Mouse (Mus musculus) limb, embryonic 11.5 days (tissue): Measurements from ENCODE around the gene Bdh1. TPM values are rescaled to one million over a fixed set of nuclear protein-coding genes. Genes with fewer than 3 reads are reported as not detected.

ENCODE experiments used
- ATAC-seq: fragments of 200-750 bp; cut with Nextera tagmentation; 2 replicates; pipeline ENCODE4 v1.8.0; 2017; ENCODE audit warnings: low read depth; ENCODE audit not compliant: insufficient number of reproducible peaks, low FRiP score, low TSS enrichment
- DNase-seq: peaks from one replicate; pipeline ENCODE4 v3.0.0-alpha.2; 2015; ENCODE audit warnings: low spot score
- H3K27ac ChIP-seq: fragments of 300-500 bp; sonication (generic); replicated peaks from 2 replicates; pipeline ENCODE4 v1.5.1; 2014; ENCODE audit warnings: low read depth, mild to moderate bottlenecking, low read length
- H3K27me3 ChIP-seq: fragments of 300-500 bp; sonication (generic); 2 replicates; pipeline ENCODE4 v1.6.1; 2014; ENCODE audit warnings: mild to moderate bottlenecking, low read length, mixed read lengths; ENCODE audit not compliant: control insufficient read depth, insufficient read depth
- H3K36me3 ChIP-seq: fragments of 300-500 bp; sonication (generic); 2 replicates; pipeline ENCODE4 v1.6.1; 2014; ENCODE audit warnings: mild to moderate bottlenecking, low read length, moderate library complexity, mixed read lengths; ENCODE audit not compliant: control insufficient read depth, insufficient read depth
- H3K4me1 ChIP-seq: fragments of 300-500 bp; sonication (generic); 2 replicates; pipeline ENCODE4 v1.6.1; 2014; ENCODE audit warnings: low read length, mixed read lengths; ENCODE audit not compliant: control insufficient read depth, insufficient read depth
- H3K4me2 ChIP-seq: fragments of 300-500 bp; sonication (generic); 2 replicates; pipeline ENCODE4 v1.6.1; 2014; ENCODE audit warnings: low read depth, mild to moderate bottlenecking, moderate library complexity; ENCODE audit not compliant: severe bottlenecking
- H3K4me3 ChIP-seq: fragments of 300-500 bp; sonication (generic); 2 replicates; pipeline ENCODE4 v1.5.1; 2014; ENCODE audit warnings: low read depth, low read length
- H3K9ac ChIP-seq: fragments of 300-500 bp; sonication (generic); 2 replicates; pipeline ENCODE4 v1.6.1; 2014; ENCODE audit warnings: mild to moderate bottlenecking, low read length
- H3K9me3 ChIP-seq: fragments of 300-500 bp; sonication (generic); 2 replicates; pipeline ENCODE4 v1.6.1; 2016; ENCODE audit warnings: low read length; ENCODE audit not compliant: control insufficient read depth
- WGBS: fragments of 180-500 bp; shearing (Covaris S2); extraction: QIAGEN DNeasy Blood & Tissue Kit; methylation state at CpG from one replicate; pipeline ENCODE4 v1.1.7; 2014; 5-methylcytosine and 5-hydroxymethylcytosine counted together
- polyA plus RNA-seq: library from polyadenylated mRNA; unstranded; fragments of >200 nt; fragmentation: Nextera tagmentation; extraction: Ambion mirVana; gene quantifications from 2 replicates; pipeline ENCODE4 v1.2.1, GENCODE M21; 2014

The Bdh1 gene
- polyA plus RNA-seq, 1 experiment from 2014 or later, result 14.9 TPM

- Histone ChIP-seq H3K9ac (no peak overlapping the region), H3K4me2 (no peak overlapping the region), H3K27ac (no peak overlapping the region), H3K27me3 (no peaks in the 10 kb centered on the region), H3K36me3 (no peaks in the 10 kb centered on the region; the same call in 1 of the 2 replicates), H3K4me3 (no peak overlapping the region), H3K9me3 (no peaks in the 10 kb centered on the region), H3K4me1 (no peaks in the 10 kb centered on the region)
- ATAC-seq (no peak), DNase-seq (no peak)
- 82% methylated on average over 4 of the region's 4 CpGs for WGBS
Observed at GRCm38 (mm10) chr16:31449973-31450372, 27.9 kb downstream of the Bdh1 start.

- Histone ChIP-seq H3K4me2 (no peak overlapping the region), H3K9ac (no peak overlapping the region), H3K27me3 (no peaks in the 10 kb centered on the region), H3K27ac (no peak overlapping the region), H3K9me3 (no peaks in the 10 kb centered on the region), H3K4me1 (no peaks in the 10 kb centered on the region), H3K36me3 (no peaks in the 10 kb centered on the region; the same call in 1 of the 2 replicates), H3K4me3 (no peak overlapping the region)
- ATAC-seq (no peak), DNase-seq (no peak)
- WGBS, result 74% methylated on average over 3 of the region's 3 CpGs
Observed at GRCm38 (mm10) chr16:31451235-31451634, 29.2 kb downstream of the Bdh1 start.

- Histone ChIP-seq H3K27ac (no peak overlapping the region), H3K4me3 (no peak overlapping the region), H3K36me3 (no peaks in the 10 kb centered on the region; the same call in 1 of the 2 replicates), H3K4me2 (no peak overlapping the region), H3K4me1 (no peaks in the 10 kb centered on the region), H3K9ac (no peak overlapping the region), H3K9me3 (no peaks in the 10 kb centered on the region), H3K27me3 (no peaks in the 10 kb centered on the region)
- WGBS, result 71% methylated on average over 5 of the region's 7 CpGs
- no peak for DNase-seq
- no peak for ATAC-seq
Observed at GRCm38 (mm10) chr16:31452467-31452866, 30.4 kb downstream of the Bdh1 start.

GRCm38 (mm10) chr16:31454013-31454412 lies 31.9 kb downstream of the Bdh1 start:
- Histone ChIP-seq H3K4me3 (no peak overlapping the region), H3K9ac (no peak overlapping the region), H3K36me3 (no peaks in the 10 kb centered on the region), H3K27ac (no peak overlapping the region), H3K4me2 (no peak overlapping the region), H3K27me3 (no peaks in the 10 kb centered on the region), H3K9me3 (no peaks in the 10 kb centered on the region), H3K4me1 (peaks cover 5% of the 10 kb centered on the region; the same call in 1 of the 2 replicates)
- DNase-seq (no peak), ATAC-seq (no peak)
- WGBS, result 89% methylated on average over 4 of the region's 4 CpGs

GRCm38 (mm10) chr16:31455276-31456045 lies 33.4 kb downstream of the Bdh1 start:
- WGBS, result 78% methylated on average over 21 of the region's 21 CpGs
- DNase-seq, result no peak
- H3K9ac ChIP-seq, result no peak overlapping the region

GRCm38 (mm10) chr16:31458229-31458918 lies 36.3 kb downstream of the Bdh1 start:
- H3K4me1 ChIP-seq, result peaks cover 12% of the 10 kb centered on the region
- 2% methylated on average over 17 of the region's 17 CpGs for WGBS

More at GRCm38 (mm10) chr16:31455276-31456045, 33.4 kb downstream of the Bdh1 start:
- H3K4me1 ChIP-seq, result peaks cover 12% of the 10 kb centered on the region
- no peaks in the 10 kb centered on the region for H3K36me3 ChIP-seq
- H3K4me2 ChIP-seq, result no peak overlapping the region
- ATAC-seq, result no peak
- H3K27ac ChIP-seq, result no peak overlapping the region
- H3K9me3 ChIP-seq, result no peaks in the 10 kb centered on the region
- H3K27me3 ChIP-seq, result no peaks in the 10 kb centered on the region
- H3K4me3 ChIP-seq, result no peak overlapping the region

GRCm38 (mm10) chr16:31459968-31460461 lies 37.9 kb downstream of the Bdh1 start:
- H3K4me2 ChIP-seq, result no peak overlapping the region
- DNase-seq (peak; percentile 27), ATAC-seq (no peak)
- no peaks in the 10 kb centered on the region for H3K9me3 ChIP-seq
- H3K9ac ChIP-seq, result no peak overlapping the region
- peaks cover 12% of the 10 kb centered on the region for H3K4me1 ChIP-seq
- no peaks in the 10 kb centered on the region for H3K36me3 ChIP-seq
- H3K4me3 ChIP-seq, result no peak overlapping the region
- H3K27me3 ChIP-seq, result no peaks in the 10 kb centered on the region
- WGBS, result 23% methylated on average over 10 of the region's 10 CpGs
- H3K27ac ChIP-seq, result no peak overlapping the region

More at GRCm38 (mm10) chr16:31458229-31458918, 36.3 kb downstream of the Bdh1 start:
- Histone ChIP-seq H3K4me3 (peak overlapping the region; percentile 19; the same call in 1 of the 2 replicates), H3K9ac (peak overlapping the region; percentile 81), H3K9me3 (no peaks in the 10 kb centered on the region), H3K36me3 (no peaks in the 10 kb centered on the region), H3K4me2 (peak overlapping the region; percentile 54), H3K27me3 (no peaks in the 10 kb centered on the region), H3K27ac (peak overlapping the region; percentile 72)
- ATAC-seq, result peak; percentile 63; the same call in 1 of the 2 replicates
- DNase-seq, result peak; percentile 98

- ATAC-seq (no peak), DNase-seq (no peak)
- no peak overlapping the region for H3K4me3 ChIP-seq
- no peaks in the 10 kb centered on the region for H3K36me3 ChIP-seq
- H3K9ac ChIP-seq, result no peak overlapping the region
- no peak overlapping the region for H3K4me2 ChIP-seq
- peaks cover 12% of the 10 kb centered on the region for H3K4me1 ChIP-seq
- H3K9me3 ChIP-seq, result no peaks in the 10 kb centered on the region
- H3K27ac ChIP-seq, result no peak overlapping the region
- H3K27me3 ChIP-seq, result no peaks in the 10 kb centered on the region
- WGBS, result 52% methylated on average over 13 of the region's 13 CpGs
Observed at GRCm38 (mm10) chr16:31460506-31460905, 38.4 kb downstream of the Bdh1 start.
